Mouse (Mus musculus) lung, postnatal 25 days (tissue): Measurements from ENCODE around the gene Gm21190.
"Not testable (repeated sequence)": the region's sequence is repeated elsewhere in the genome, so short reads cannot be mapped to it uniquely, and the experiment has no call there.

Experiments
- DNase-seq: peaks from one replicate; pipeline ENCODE4 v3.0.0; 2022; ENCODE audit warnings: low spot score

Gm21190 gene

GRCm38 (mm10) chr5:15488743-15489142 lies 40.3 kb downstream of the Gm21190 start:
- DNase-seq: no peak

DNA sequence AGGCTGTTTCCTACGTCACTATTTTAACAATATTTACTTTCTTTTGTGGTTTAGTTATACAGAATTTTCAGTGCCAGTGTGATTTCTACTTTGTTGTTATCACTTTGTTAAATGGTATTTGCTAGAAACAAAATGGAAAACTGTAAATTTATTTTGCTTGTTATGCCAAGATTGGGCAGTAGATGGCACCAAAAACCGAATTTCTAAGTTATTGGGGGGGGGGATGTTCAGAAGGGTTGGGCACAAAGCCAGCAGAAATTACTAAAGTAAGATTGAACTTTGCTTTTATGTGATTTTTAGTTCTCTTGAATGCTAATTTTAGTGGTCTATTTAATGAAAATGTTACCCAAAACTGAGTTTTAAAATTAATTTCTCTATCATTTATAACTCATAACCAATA lies 44.4 kb downstream of the Gm21190 start:
- DNase-seq: not testable (repeated sequence)

- not testable (repeated sequence) for DNase-seq
Measured at GRCm38 (mm10) chr5:15483576-15483975, 45.4 kb downstream of the Gm21190 start.

DNA sequence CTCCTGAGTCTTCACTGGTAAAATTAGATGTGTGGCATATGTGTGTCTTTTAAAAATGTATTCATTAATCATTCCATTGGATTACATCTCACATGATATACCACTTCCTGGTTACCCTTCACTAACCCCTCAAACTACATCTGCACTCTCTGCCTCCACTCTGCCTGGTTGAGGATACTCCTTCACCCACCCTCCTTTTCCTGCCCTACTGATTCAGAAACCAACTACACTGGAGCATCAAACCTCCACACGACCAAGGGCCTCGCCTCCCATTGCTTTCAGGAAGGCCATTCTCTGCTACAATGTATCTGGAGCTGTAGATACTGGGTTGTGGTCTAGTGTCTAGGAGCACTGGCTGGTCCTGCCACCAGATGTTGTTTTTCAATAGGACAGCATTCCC lies 46.2 kb downstream of the Gm21190 start:
- not testable (repeated sequence) for DNase-seq

- not testable (repeated sequence) for DNase-seq
Measured at GRCm38 (mm10) chr5:15476423-15476822, 52.6 kb downstream of the Gm21190 start, which contains the start of gene Gm21149. Gm21149 (minus strand) TSS chr5:15476523.
